Mouse (Mus musculus): ENCODE measurements around the gene Slc22a22. TPM values are rescaled to one million over a fixed set of nuclear protein-coding genes. Genes with fewer than 3 reads are reported as not detected.

Slc22a22 gene
- polyA plus RNA-seq (2012; rRNA removed): 0.09 TPM in 1 of 2 replicates, not detected in the other

DNA sequence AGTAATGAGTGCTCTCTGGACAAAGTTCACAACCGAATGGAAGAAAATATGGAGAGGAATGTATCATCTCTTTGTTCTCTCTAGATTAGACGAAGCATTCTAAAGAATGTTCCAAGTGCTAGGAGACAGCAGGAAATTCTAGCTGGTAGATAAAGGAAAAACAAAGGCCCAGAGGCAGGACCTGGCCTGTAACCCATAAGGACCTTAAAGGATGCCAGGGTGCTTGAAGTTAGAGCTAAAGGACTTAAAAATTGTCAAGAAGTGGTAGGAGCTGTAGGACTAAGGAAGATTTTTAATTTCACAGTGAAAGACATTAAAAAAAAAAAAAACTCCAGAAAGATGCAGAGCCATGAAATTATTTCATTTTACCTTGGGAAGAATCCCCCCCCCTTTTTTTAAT is at the start of gene Slc22a22:
Gene Slc22a22 (minus strand): TSS at position 101 of the 400 bp plus-strand sequence.
- DNase-seq (ENCODE audit: low read depth): no peak

DNA sequence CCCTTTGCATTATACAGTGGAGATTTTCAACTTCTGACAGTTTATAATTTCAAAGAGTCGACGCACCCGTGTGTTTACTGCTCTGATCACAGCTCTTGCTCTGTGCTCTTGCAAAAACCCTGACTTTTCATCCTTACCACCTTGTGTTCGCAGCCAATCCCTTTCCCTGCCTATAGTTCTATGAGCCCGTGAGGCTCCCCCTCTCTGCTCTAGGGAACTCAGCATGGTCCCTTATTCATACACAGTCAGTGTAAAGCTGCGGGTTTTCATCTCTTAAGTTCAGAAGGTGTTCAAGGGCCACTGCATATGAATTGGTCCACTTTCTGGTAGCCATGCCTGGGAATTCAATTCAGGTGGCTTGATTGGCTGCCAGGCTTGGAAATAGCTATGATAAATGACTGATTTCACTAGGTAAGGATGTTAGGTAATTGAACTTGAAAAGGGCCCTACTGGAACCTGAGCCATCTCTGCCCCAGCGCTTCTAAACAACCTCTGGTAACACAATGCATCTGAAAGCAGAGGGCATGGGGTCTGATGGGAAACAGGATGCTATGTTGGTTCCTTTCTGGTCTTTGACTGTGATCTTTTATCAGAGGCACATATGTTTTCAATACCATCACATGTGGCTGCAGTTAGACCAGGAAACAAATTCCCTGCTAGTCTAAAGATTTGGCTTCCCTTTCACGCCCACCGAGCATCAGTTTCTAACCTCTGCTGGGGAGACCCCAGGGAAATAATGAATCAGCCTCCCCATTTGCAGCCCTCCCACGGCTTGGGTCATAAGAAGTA is 46.3 kb upstream of the Slc22a22 start:
- DNase-seq (ENCODE audit: low read depth): no peak

DNA sequence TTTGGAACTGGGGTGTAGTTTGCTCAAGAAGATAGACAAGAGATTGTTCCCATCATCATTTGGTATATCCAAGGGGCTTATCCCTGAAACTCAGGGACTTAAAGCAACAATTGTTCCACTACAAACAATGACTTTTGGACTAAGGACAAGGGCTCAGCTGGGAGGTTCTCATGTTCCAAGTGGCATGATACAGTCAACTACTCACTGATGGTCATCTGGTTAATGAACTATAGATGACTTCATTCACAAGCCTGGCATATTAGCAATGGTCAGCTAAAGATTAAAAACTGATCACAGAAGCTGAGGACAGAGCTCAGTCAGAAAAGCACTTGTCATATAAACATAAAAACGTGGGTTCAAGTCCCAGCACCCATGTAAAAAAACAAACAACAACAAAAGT is 44.7 kb upstream of the Slc22a22 start:
- DNase-seq (ENCODE audit: low read depth): no peak

DNA sequence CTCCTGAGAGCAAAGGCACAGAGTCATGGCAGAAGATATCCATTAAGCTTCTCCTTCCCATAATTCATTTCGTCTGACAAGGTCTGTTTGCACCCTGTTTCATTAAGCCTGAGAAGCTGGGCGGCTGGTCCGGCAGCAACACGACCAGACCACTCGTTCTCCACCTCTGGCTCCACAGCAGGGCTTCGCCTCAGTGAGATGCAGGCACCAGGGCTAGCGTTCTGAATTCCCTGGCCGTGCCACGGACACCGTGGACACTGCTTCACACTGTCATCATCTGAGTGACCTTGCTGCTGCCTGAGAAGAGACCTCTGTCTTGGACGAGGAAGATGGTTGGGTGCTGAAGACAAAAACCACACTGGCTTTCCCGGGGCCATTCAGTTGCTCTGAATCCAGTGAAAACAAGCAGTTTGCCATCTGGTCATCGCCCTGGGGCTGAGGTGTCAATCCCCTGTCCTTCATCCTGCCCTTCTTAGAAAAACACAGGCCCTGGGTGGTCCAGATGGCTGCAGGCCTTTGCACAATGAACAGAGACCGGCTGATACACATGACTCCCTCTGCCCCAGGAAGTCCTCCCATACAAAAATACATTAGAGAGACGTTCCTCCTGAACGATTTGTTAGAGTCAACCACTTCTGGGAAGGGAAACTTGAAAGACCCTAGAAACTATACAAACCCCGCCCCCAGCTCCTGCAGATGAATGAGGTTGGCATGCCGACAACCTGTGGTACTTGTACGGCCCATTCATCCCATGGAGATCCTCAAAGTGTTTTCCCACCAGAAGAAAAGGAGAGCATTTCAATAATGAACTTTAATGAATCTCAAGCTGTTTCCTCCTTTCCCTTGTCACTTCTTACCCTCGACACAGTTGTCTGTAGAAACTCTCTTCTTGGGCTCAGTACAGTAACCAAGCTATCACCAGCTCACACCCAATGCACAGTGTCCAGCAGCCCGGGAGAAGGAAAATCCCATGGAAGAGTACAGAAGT is 32.1 kb upstream of the Slc22a22 start:
- no peak for DNase-seq (ENCODE audit: low read depth)

DNA sequence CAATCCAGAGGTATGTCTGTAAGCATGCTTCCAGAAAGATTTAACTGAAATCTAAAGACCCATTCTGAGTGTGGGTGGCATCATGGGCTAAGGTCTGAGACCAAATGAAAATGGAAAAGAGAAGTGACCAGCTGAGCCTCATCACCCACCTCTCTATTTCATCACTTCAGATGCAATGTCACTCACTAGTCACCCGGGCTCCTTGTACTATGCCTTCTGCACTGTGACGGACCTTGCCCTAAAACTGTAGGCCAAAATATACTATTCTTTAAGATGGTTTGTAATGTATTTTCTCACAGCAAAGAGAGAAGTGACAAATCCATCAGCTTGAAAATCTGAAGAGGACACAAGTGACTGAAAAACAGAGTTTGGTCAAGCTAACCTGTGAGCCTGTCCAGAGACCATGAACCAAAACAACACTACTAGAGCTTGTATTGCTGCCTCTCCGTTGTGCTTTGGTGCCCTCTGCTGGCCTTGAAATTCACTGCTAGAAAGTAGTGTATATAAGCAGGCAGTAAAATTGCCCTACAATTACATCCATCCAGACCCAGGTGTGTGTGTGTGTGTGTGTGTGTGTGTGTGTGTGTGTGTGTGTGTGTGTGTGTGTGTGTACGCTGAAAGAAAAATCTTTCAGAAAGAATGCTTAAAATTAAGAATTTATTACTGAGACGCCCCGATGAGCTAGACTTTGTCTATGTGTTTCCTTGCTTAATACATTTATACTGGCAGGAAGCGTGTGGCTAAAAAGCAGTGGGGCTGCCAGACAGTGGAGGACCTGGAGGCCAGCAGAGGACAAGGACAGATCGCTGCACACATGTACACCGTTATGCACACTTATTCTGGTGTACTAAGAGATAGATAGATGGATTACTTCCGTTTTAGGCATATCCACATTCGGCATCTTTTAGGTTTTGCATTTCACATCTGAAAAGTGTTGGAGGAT is 31.1 kb upstream of the Slc22a22 start:
- DNase-seq (ENCODE audit: low read depth): no peak

DNA sequence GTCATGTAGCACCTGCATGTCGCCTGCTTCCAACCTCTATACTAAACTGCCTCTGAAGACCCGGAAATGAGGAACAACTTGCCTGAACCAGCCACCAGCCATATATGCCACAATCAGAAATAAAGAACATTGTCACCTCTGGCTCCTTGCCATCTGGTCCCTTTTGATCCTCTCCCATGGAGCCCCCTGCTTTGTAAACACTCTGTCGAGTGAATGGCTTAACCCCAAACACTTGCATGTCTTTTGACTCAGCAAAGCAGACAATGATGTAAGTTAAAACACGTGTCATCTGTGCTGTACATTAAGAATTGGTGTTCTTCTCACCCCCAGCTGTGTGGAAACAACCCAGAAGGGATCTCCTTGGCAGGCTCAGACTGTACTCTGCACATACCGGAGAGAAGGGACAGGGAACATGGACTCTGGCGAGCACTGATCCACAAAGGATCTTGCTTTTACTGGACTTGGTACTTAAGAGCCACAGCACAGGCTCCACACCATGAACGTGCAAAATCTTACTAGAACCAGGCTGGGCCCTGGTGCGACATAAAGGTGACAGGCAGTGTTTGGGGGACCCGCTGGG is 26.8 kb upstream of the Slc22a22 start:
- DNase-seq (ENCODE audit: low read depth): no peak

DNA sequence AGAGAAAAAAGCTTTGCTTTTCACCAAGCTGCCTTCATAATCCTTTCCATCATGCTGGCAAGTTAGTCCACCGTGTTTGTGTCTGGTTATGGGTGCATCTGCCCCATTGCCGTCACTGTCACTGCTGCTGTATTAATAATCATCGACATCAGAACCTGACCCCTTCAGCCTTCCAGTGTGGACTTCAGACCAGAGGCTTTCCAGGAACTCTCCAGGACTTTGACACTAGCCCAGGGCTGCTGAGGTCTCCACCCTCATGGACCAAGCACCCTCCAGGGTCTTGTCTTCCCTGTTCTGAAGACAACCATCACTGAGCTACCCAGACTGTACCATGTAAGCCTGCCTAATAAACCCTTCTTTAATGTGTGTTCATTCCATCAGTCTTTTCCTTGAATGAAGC is 26.2 kb upstream of the Slc22a22 start:
- no peak for DNase-seq (ENCODE audit: low read depth)

DNA sequence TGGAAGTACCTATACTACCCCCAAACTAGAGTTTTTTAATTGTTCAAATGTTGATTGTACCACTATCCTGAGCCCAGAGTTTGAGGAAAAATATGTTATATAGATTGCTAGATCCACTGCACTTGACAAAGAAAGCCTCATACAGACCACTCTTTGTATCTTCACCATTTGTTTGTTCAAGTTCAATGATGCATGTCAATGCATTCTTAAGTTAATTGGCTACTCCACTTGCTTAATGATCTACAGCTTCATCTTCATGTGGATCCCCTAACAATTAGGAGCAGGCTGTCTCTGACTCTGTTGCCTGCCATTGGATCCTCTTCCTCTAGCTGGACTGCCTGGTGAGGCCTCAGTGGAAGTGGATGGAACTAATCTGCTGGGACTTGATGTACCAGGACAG is 24.1 kb upstream of the Slc22a22 start:
- DNase-seq (ENCODE audit: low read depth): no peak

DNA sequence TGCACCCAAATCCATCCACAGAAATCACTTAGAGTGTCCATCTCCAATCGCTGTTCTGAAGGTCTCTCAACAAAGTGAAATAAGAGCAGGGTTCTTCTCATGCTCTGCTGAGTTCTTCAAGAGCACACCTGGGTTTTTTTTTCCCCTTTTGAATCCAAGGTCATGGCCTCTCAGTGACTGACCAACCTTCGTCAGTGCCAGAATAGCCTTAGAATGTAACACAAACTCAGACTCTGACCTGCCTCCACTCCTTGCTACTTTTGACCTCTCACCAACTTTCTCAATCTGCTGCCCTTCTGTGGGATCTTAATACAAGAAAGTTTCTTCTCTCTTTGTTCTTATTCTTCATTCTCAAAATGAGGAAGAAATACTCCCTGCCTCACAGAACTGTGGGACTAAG is 18.7 kb upstream of the Slc22a22 start:
- no peak for DNase-seq (ENCODE audit: low read depth)

DNA sequence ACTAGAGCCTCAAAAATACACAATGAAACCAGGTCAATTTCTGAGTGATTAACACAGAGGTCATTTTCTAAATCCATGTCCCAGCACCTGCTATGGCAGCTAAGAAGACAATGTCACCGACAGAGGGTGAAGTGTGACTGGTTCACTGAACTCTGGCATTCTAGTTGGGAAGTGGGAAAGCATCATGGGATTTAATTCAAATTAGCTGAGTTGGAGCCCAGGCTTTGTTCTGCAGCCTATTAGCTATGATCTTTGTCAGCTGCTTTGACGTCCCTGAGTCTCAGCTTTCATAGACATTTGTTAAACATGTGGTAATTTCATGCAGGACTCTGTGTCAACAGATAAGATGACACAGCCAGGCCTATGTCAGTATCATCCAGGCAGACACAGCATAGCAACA is 5.1 kb upstream of the Slc22a22 start:
- no peak for DNase-seq (ENCODE audit: low read depth)

DNA sequence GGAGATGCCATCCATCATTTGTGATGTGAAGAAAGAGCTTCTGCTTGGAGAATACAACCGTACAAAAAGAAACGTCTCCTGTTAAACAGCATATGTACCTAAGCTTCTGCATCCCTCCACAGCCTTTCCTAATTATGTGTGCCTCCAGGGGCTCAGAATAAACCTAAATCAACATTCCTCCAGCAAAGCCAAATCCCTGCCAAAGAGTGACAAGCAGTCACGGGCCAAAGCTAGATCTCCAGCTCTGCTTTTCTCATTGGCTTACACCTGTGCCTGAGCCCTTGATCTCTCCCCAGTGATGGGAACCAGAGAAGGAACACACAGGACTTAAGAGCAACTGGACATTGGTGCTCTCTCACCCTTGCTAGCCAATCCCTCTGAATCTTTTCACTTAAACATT is 5.8 kb downstream of the Slc22a22 start:
- no peak for DNase-seq (ENCODE audit: low read depth)

DNA sequence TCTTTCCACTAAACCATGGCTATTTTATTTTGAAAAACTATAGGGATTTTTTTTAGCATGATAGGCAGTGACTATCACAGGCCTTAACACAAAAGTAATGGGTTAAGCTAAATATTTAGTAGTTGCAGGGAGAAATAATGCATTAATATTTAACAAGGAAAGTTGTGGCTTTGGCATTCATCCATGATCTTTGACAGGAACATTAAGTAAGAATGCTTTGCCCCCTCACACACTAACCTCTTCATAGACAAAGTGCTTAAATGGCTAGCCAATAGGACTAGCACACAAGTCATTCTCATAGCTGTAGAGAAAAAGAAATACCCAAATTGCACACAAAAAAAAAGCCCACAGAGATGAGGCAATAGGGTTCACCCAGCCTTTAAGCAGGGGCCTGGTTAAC is 11.4 kb downstream of the Slc22a22 start:
- no peak for DNase-seq (ENCODE audit: low read depth)

DNA sequence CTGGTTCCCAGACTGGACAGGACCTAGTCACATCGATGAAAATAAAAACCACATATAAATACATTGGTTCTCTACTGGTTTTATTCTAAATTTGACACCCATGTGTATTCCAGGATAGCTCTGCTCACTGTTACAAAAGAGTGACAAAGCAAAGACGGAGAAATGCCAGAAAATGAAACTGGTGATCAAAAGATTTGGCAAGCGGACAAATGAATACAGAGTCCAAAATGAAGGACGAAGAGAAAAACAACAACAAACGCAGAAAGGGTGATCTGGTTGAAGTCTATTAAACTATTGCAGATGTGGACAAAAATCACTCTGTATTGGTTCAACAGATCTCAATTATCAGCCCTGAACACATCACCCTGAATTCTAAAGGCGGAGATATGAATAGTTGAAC is 12.4 kb downstream of the Slc22a22 start:
- DNase-seq (ENCODE audit: low read depth): no peak

DNA sequence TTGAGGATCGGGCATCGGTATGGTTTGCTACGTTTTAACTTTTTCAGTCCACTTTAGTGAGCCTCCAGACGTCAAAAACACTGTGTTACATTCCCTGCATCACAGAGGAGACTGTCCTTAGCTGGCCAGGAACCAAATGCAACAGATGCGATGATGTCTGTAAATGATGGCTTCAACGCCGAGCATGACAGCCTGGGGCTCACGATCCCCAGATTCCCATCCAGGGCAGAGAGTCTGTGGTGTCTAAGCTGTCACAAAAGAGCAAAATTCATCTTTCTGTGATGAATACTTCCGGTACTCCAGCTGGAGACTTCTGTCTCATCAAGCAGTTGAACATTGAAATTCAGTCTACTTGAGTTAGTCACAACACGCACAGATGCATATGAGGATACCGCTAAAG is 13.4 kb downstream of the Slc22a22 start:
- no peak for DNase-seq (ENCODE audit: low read depth)

DNA sequence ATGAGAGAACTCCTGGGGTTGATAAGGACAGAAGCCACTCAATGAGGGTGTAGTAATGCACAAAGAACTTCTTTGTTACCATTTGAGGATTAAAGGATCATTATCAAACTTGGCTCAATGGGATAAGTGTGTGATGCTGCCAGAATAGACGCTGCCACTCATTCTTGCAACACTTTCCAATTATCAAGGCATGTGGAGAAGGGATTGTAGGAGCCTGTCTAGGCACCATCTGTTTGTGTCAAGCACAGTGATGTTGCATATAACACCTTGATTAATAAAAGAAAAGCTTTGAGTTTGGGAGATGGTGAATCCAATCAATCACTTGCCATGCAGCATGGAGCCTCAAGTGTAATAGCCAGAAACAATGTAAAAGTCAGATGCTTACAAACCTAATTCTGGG is 16.1 kb downstream of the Slc22a22 start:
- DNase-seq (ENCODE audit: low read depth): peak; percentile 4

DNA sequence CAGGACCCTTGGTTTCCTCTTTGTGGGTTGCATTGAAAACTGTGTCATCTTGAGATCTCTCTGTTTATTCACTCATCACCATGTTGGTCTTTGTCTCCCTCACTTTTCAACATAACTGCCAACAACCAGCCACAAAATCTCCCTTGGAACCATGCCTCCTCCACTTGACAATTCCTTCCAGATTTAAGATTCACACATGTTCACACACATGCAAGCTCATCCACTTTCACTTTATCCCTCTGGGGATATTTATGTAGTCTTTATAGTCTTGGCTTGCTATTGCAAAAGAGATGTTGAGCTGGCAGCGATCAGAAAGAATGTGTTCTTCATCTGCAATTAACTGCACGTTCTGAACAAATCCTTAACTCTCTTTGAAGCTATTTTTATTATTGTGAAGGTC is 20.1 kb downstream of the Slc22a22 start:
- DNase-seq (ENCODE audit: low read depth): peak; percentile 47

DNA sequence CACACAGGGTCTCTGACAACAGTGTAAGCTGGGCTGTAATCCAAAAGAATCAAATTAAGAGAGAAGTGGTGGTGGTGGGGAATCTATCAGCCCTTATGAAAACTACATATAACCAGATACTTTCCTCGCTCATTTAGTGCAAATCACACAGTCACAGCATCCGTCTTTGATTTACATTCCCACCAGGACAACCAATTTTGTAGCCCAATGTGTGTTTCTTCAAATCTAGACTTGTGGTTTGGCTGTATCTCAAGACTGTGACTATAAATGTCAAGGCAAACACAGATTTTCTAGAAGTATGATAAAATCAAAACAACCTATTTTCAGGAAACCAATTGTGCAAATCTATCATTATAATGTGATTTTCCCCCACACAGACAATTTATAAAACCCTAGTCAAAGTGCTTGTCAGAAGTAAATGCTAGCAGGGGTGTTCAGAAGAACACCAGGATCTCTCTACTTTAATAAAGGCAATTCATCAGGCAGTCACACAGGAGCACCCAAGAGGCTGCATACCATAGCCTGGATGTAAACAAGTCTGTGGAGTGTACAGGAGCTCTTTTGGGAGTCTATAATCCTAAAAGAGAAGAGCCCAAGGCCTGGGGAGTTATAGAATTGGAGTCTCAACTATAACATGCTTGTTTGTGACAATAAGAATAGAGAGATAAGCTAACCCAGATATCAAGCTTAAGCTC is 42.6 kb downstream of the Slc22a22 start:
- no peak for DNase-seq (ENCODE audit: low read depth)

DNA sequence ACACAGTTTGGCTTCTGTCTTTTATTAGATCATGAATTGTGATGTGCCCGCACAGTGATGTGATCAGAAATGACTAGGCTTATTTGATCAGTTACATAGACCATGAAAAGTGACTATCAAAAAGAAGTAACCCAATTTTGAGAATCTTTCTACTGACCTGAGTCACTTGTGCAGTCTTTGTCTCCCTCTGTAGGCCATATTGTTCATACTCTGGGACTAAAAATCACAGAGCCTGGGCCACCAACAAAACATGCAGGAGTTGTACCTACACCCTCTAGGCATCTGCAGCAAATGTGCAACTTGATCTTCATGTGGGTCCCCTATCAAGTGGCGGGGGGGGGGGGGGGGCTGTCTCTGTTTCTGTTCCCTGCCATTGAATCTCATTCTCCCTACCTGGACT is 68.9 kb downstream of the Slc22a22 start:
- DNase-seq (ENCODE audit: low read depth): no peak

DNA sequence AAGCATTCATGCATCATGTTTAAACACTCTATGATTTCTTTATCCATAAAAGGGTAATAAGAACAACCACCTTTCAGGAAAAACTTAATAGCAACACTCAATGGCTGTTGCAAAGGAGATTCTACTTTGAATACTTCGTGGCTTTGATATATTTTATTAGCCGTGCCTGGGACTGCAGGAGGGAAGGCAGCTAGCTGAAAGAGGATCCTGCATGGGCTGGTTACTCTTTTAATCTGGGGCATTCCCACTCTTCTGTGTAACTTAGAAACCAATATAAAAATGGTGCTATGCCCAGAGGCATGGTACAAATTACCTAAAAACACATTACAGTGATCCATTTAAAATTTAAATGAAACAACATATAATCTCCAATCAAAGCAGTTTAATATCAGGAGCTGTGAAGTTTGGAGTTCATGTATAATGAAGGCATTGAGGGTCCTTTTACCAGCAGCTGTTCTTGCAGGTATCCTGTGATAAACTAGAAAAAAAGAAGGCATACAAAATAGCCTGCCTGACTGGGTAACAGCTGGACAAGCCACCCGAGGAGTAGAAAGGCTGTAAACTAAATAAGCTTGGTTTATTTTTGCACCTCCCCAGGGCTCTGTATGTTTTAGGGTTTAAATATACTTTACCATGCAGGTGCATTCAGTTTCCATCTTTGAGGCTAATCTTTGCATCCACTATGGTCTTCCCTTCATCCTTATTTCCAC is 78.8 kb downstream of the Slc22a22 start:
- DNase-seq (ENCODE audit: low read depth): no peak

DNA sequence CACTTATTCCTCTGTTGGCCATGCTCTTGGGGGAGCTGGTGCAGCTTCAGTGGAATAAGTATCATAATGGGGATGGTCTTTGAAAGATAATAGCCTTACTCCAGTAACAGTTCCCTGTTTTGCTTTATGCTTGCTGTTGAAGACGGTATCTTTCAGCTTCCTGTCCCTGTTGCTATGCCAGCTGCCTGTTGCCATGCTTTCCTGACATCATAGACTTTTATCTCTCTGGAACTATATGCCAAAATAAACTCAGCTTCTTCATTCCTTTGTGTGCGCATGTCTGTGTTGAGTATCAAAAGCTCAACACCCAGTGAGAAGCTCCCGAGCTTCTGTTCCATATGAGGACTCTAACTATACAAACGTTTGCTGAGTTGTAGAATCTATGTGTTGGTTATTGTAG is 83.4 kb downstream of the Slc22a22 start:
- DNase-seq (ENCODE audit: low read depth): no peak

Data from gonadal fat pad, adult 2 months (tissue).